Mouse (Mus musculus): ENCODE measurements around the gene Gm10972.
"Not testable (repeated sequence)": the region's sequence is repeated elsewhere in the genome, so short reads cannot be mapped to it uniquely, and the experiment has no call there.

The Gm10972 gene

GRCm38 (mm10) chr3:94642495-94643162, at the start of gene Gm10972:
Gene Gm10972 (plus strand): TSS chr3:94643112.
- not testable (repeated sequence) for DNase-seq

- no peak for DNase-seq
Measured at GRCm38 (mm10) chr3:94595871-94596287, 47.0 kb upstream of the Gm10972 start.

- no peak for DNase-seq
Measured at GRCm38 (mm10) chr3:94597224-94597779, 45.6 kb upstream of the Gm10972 start.

GRCm38 (mm10) chr3:94601959-94602358, 41.0 kb upstream of the Gm10972 start:
- peak; percentile 65 for DNase-seq

- DNase-seq, result no peak
Measured at GRCm38 (mm10) chr3:94609621-94610020, 33.3 kb upstream of the Gm10972 start.

GRCm38 (mm10) chr3:94610581-94610980, 32.3 kb upstream of the Gm10972 start:
- DNase-seq, result no peak

GRCm38 (mm10) chr3:94611343-94611742, 31.6 kb upstream of the Gm10972 start:
- no peak for DNase-seq

GRCm38 (mm10) chr3:94611834-94612233, 31.1 kb upstream of the Gm10972 start:
- no peak for DNase-seq

GRCm38 (mm10) chr3:94612274-94612673, 30.6 kb upstream of the Gm10972 start:
- no peak for DNase-seq

GRCm38 (mm10) chr3:94613258-94613878, 29.5 kb upstream of the Gm10972 start:
- DNase-seq, result no peak

GRCm38 (mm10) chr3:94616717-94617116, 26.2 kb upstream of the Gm10972 start:
- peak; percentile 59 for DNase-seq

- peak; percentile 56 for DNase-seq
Measured at GRCm38 (mm10) chr3:94621740-94622507, 21.0 kb upstream of the Gm10972 start.

GRCm38 (mm10) chr3:94622550-94622949, 20.4 kb upstream of the Gm10972 start:
- peak; percentile 44 for DNase-seq

GRCm38 (mm10) chr3:94624281-94624680, 18.6 kb upstream of the Gm10972 start:
- DNase-seq, result no peak

GRCm38 (mm10) chr3:94628712-94629111, 14.2 kb upstream of the Gm10972 start:
- DNase-seq, result no peak

GRCm38 (mm10) chr3:94629876-94630275, 13.0 kb upstream of the Gm10972 start:
- no peak for DNase-seq

- DNase-seq, result peak; percentile 54
Measured at GRCm38 (mm10) chr3:94648755-94649590, 6.1 kb downstream of the Gm10972 start.

GRCm38 (mm10) chr3:94650409-94650808, 7.5 kb downstream of the Gm10972 start:
- no peak for DNase-seq

GRCm38 (mm10) chr3:94653967-94654366, 11.1 kb downstream of the Gm10972 start:
- not testable (repeated sequence) for DNase-seq

GRCm38 (mm10) chr3:94657852-94658739, 15.2 kb downstream of the Gm10972 start:
- not testable (repeated sequence) for DNase-seq

- not testable (repeated sequence) for DNase-seq
Measured at GRCm38 (mm10) chr3:94658740-94659095, 15.8 kb downstream of the Gm10972 start, which contains the start of gene Tuft1. Gene Tuft1 (minus strand): TSS chr3:94658872.

Measured in liver (tissue).